Mouse (Mus musculus) left cerebral cortex, postnatal 25 days (tissue): ENCODE measurements at regions not wholly inside any gene's neighbourhood (a gene's known extent, or its start where the extent isn't known, plus 50 kb on each side); places are given as distances from the start of the nearest gene placed in this dataset.
A peak's percentile ranks its signal among the peaks of the same experiment; 100 is the strongest.

ENCODE experiments used
- DNase-seq, 2 experiments: peaks; one replicate each; pipeline ENCODE4 v3.0.0; 2022; ENCODE audit warnings: low spot score in 2 of 2, mixed read lengths in 1 of 2
- intact Hi-C: fragments of 180-260 bp; cut with DNase I; formaldehyde crosslinking; loops from one replicate; pipeline ENCODE4 v1.15.1; 2025

- DNase-seq = no peak
- intact Hi-C loops = no loop called here
Measured at GRCm38 (mm10) chr13:113436288-113436687, 143.3 kb downstream of the BC067074 start.

DNA sequence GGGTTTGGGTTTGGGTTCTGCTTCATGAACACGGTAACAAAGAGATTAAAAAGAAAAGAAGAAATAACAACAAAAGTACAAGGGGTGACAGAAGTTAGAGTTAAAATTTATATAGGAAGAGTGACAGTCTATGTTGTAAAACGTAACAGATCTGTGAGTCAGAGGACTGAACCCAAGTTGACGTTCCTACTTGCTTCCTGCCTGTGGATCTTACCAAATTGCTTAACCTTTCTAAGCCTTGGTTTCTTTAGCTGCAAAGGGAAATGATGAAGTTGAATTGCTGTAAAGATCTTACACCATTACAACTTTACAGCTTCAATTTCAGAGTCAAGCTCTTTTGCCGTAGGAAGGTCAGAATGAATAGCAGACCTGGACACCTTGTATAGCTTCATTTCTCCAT, 142.2 kb downstream of the BC067074 start:
- DNase-seq = no peak
- intact Hi-C loops = no loop called here

GRCm38 (mm10) chr13:113433456-113433855, 140.5 kb downstream of the BC067074 start:
- peak in 1 of 2 experiments; percentile 11 for DNase-seq
- intact Hi-C loops = no loop called here

- DNase-seq = peak in 1 of 2 experiments; percentile 8
- intact Hi-C loops = no loop called here
Measured at GRCm38 (mm10) chr13:113429615-113430014, 136.7 kb downstream of the BC067074 start.
